Mouse (Mus musculus) MEL-GATA-1-ER (cell line): Measurements from ENCODE around the gene Mef2a.

ENCODE experiments used
- DNase-seq: peaks from one replicate; pipeline ENCODE4 v3.0.0-alpha.2; 2012; ENCODE audit warnings: low read depth; ENCODE audit errors: extremely low read depth

The Mef2a gene

DNA sequence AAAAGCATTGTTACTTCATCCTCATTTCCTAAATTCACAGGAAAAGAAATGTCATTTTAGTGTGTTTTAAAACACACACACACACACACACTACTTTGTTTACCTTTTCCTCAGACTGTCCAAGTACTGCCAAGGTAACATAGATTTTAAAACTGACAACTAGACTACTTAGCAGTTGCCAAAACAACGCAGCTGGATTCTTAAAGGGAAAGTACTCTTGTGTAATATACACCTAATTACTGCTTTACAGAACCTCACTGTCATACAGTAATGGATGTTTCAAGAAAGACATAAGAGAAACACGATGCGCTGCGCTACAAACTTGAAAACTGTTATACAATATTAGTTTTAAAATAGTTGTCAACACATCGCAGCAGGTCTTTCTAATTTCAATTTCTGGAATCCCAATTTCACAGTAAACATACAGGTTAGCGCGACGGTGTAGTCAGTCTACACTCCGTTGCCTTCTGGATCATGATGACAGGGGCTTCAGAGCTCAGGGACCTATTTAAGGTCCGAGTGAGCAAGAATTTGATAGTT lies 1.2 kb downstream of the Mef2a start:
- no peak for DNase-seq

DNA sequence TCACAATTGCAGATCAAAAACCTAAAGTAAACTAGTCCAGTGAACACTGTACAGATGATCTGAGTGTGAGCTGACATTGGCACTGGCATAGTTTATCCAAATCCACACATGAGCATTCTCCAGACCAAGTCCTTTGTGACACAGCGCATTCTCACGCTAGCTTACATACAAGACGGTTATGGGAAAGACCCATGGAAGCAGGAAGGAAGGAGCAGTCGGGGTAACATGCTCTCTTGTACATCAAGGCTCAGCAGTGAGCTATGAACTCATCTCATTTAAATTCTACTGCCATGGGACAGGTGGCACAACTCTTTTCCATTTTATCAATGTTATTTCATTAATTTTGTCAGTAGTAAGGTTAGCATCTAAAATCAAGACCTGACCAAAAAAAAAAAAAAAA lies 3.0 kb downstream of the Mef2a start:
- no peak for DNase-seq

DNA sequence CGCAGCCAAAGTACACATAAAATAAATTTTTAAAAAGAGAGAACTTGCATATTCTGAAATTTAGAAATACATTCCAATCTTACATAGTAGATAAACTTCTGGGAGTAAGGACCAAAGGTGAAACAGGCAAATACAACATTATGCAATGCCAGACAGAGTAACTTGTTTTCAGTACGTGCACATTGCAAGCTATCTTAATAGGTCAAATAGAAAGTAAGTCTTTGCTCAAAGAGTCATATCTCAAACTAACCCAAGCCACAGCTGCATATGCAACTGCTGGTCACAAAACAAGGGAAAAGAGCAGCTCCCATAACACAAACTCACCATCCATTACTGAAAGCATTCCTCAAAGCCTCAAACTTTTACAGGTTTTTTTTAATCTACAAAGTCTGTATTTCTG lies 4.3 kb downstream of the Mef2a start:
- no peak for DNase-seq

DNA sequence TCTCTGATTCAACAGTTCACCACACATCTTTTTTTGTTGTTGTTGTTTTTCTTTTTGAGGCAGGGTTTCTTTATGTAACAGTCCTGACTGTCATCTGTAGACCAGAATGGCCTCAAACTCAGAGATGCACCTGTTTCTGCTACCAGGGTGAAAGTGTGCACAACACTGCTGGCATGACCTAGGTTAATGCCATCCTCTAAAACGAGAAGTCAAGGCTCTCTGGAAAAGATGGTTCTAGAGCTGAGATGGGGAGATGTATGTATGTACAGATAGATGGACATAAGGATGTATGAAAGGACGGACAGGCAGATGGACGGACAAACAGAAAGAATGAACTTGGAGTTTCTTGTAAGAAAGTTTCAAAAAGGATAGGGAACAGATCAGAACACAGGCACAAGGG lies 12.1 kb downstream of the Mef2a start:
- DNase-seq = no peak

DNA sequence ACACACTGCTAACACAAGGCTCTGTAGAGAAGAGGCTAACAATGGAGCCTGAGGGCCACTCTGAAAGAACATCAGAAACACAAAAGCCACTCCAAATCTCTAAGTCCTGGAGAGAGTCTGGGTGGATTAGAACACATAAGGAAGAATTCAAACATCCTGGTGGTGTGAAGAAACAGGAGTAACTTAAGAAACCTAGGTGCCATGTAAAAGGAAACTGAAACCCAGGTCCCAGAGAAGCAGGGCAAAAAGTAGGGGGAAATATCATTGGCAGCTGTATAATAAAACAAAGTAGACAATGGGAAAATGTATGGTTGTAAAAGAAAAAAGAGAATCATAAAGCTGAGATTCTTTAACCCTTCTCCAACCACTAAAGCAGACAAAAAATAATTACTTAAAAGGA lies 12.8 kb downstream of the Mef2a start:
- no peak for DNase-seq

DNA sequence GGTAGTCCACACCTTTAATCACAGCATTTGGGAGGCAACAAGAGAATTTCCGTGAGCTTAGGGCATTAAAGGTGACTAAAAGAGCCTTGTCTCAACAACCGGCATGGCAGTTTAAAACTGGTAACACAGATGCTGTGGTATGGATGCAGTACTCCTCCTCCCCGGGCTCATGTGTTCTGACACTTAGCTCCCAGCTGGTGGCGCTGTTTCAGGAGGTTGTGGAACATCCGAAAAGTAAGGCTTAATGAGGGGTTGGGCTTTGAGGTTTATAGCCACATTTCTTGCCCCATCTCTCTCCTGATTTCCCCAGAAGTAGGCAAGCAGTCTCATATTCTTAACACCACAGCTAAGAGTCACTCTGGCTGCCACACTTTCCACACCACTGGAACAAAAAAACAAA lies 16.8 kb downstream of the Mef2a start:
- DNase-seq = no peak

DNA sequence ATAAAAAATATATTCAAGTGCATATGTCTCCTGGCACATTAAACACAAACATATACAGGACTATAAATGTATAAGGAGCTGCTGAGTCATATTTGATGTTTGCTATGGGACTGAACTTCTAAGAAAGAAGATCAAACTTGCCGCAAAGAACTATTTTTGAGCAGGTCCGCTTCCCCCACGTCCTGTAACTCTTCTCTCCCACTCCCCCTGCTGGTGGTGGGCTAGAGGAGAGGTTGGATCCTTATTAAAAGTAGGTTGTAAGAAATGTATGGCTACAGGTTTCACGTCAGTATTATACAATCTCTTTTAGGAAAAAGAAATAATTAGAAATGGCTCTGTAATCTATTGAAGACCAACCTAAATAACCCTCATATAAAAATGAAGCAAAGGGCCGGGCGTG lies 19.0 kb downstream of the Mef2a start:
- no peak for DNase-seq

DNA sequence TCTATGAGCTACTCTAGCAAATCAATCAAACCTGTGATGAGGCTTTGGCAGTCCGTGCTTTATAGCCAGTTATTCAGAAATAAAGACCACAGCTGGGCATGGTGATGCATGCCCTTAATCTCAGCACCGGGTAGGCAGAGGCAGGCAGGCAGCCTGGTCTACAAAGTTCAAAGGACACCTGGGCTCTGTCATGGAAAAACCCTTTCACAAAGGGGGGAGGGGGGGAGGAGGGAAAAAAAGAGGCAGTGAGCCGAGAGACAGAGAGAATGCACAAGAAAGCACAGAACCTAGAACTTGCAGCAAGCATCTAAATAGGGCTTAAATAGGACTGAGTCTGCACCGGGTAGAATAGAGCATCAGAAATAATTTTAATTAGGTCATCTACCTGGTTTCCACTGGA lies 19.7 kb downstream of the Mef2a start:
- no peak for DNase-seq

DNA sequence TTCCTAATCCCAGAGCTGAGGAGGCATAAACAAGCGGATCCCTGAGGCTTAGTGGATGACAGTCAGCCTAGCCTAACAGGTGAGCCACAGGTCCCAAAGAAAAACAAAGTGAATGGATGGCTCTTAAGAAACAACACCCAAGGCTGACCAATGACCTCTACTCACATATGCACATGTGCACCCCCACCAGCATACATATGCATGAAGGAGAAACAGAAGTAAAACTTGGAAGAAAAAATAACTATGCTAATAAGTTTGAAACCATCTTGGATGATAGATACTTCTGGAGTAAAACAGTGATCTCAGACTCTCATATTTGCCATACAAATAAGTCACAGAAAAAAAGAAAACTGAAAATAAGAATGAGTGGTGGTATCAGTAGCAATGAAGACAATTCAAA lies 28.2 kb downstream of the Mef2a start:
- DNase-seq = no peak

DNA sequence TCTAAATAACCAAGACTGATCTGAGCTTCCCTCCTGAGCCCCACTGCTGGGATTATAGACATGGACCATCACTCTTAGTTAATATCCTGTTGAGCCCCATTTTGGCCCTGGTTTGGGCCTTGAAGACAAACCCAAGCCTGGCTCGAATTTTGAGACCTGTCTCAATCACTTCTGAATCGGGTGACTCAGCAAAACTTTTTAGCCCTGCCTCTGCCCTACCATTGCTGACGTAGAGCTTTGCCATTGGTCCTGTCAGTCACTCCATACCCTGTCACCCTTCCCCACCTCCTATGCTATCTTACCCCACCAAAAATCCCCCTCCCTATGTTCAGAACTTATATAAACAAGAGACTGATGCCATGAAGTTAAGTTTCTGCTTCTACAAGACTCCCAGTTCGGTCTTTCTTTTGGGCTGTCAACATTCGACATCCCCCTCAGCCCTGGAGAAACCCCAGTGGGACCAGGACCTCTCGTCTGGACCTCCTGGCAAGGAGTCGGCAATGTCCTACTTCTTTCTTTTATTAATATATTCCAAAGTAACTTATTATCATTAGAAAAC lies 30.5 kb downstream of the Mef2a start:
- DNase-seq = no peak

DNA sequence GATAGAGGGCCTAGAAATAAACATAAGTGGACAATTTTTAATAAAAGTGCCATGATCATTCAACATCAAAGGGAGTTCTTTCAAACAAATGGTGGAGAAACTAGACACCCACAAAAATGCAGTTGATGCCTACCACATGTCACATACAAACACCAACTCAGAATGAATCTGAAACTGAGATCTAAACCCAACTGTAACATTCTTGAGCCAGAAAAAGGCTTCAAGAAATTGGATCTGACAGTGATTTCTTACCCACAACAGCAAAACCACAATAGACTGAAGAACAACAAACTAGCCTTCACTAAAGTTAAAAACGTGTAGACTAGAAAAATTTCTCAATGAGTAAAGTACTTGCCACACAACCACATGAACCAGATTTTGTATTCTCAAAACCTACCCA lies 52.3 kb downstream of the Mef2a start:
- no peak for DNase-seq

DNA sequence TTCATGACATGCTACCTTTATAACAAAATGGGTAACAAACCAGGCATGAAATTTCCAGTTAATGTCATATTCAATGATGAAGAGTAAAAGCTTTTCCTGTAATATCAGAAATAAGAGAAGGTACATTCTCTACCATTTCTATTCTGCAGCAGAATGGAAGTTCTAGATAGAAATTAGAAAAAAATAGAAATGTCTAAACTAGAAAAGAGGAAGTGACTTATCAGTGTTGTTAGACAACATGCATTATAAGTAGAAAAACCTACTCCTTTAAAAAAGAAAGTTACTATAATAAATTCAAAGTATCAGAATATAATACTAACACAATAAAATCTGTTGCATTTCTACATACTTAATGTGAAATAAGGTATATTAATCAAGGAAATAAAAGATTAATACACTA lies 54.0 kb downstream of the Mef2a start:
- DNase-seq = peak; percentile 36

DNA sequence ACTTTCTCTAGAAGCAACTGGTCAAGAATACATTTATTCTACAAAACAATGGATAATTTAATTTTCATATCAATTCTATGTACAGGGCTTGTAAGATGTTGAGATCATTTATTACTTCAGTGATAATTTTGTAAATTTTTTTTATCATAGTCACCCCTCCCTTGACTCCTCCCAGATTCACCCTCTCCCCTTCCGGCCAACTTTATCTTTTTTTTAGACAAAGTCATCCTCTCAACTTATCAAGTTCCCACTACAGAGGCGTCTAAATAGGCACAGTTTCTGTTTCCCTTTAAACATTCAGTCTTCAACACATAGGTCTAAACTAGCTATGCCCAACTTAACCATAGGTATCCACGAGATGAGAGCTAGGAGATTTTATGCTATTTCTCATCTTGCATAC lies 59.5 kb downstream of the Mef2a start:
- DNase-seq = peak; percentile 31

DNA sequence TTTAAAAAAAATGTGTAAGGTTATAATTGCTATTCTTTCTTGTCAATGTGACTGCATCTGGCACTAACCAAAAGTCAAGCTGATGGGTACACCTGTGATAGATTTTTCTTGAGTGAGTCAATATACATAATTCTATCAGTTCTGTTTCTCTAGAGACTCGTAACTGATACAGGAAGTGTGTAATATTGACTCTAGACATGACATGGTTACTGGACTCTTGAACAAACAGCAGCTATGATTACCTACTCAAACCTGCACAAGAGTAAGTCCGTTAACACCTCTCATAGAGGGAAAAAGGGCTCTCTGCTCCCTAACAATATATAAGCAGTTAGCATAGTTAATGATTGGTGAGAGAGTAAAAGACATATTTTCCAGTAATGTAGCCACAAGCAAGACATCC lies 62.5 kb downstream of the Mef2a start:
- DNase-seq = no peak

DNA sequence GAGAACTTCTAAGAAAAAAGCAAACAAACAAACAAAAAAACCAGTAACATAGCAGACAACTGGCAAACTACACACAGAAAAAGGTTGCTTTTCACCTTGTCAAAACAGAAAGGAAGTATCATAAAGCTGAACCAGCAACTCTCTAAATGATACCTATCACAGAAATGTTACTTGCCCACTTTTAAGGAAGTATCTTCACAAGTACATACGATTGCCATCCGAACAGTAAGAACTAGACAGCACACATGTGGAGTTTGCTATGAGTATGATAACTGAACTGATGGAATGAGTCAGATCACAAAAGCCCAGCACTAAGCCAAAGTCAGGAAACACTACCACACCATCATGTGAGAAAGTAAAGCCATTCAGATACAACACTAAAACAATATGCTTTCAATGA lies 64.6 kb downstream of the Mef2a start:
- DNase-seq = peak; percentile 49

DNA sequence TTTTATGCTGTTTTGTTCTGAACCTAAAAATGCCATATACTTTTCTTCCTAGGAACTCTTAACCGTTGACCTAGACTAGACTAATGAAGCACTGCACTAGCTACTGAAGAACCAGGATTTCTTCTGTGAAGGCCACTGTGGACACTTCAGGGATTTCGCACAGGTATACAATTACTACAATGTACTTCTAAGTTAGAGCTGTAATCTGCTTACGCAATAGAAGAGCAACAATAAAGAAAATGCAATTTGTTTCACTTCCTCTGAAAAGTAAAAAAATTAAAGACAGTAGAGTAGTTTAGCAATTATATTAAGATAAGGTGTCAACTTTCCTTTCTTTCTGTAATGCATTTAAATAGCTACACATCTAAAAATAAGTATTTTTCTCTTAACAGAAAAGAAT lies 65.6 kb downstream of the Mef2a start:
- no peak for DNase-seq

DNA sequence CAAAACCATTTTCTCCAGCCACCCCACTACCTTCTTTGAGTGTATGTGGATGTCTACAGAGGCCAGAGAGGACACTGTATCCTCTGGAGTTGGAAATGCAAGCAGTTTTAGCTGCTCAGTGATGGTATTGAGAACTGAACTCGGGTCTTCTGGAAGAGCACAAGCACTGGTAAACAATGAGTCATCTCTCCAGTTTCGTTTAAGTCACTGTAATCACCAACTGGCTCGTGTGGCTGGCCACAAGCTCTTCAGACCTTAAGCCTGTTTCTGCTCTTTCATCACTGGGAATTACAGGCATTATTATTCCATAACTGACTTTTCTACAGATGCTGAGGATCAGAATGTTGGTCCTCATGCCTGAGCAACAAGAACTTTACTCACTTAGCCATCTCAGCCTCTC lies 67.7 kb downstream of the Mef2a start:
- DNase-seq = no peak

DNA sequence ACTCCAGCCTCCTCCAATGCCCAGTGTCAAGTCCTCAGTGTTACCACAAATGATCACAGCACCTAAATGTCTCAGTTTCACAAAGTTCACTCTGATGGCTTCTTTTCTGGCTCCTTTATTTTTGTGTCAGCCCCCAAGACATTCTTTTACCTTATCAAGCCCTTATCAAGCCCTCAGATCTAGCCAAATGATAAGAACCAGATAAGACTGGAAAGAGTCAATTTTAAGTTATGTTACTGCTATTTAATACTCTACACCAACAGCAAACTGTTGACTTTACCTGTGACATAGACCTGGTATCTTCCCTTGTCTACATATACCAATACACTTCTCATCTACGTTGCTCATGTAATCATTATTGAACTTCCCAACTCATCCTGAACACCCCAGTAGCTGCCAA lies 76.2 kb downstream of the Mef2a start:
- no peak for DNase-seq

DNA sequence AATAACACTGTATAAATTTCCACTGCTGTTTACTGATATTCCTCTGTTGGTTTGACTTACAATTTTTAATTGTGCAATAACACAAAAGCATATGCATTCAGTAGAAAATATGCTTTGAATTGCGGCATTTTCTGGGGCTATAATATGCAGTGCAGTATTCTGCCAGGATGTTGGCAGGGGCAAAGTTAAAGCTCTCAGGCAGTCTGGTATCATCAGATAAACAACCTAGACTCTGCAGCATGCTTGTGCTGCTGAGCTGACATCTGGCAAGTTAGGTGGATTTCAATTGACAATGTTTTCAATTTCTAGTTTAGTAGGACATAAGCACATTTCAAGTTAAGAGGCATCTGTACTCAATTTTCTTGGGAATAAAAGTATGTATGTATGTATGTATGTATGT lies 81.3 kb downstream of the Mef2a start:
- no peak for DNase-seq

DNA sequence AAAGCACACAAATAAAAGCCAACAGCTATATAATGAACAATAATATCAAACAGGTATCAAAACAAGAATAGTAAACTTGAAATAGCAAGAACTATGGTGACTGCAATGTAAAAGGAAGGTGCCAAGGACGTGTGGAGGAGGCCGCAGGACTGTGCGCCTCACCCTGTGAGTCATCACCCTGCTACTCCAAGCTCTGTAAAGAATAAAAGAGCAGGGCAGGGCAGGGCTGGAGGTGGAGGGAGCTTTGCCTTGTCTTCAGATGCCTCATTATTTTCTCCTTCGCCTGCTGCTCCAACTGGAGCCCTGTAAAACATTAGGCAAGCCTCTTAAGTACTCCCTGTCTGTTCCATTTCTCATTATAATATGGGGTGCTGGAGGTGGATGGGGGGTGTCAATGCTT lies 85.2 kb downstream of the Mef2a start:
- no peak for DNase-seq

DNA sequence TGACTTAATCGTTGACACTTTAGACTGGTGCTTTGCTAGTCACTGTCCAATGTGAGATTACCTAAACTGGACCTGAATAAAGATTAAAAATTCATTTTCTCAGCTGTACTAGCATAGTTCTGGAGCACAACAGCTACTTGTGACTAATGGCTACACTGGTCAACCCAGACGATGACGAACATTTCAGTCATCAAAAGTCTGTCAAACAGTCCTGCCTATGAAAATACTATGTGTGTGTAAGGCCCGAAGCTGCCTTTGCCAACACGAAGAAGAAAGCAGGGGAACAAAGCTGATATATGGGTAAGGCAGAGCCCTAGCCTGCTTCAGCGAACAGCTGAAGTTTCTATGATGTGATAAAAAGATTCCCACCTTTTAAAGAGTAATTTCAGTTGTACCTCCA lies 89.1 kb downstream of the Mef2a start:
- DNase-seq = no peak

DNA sequence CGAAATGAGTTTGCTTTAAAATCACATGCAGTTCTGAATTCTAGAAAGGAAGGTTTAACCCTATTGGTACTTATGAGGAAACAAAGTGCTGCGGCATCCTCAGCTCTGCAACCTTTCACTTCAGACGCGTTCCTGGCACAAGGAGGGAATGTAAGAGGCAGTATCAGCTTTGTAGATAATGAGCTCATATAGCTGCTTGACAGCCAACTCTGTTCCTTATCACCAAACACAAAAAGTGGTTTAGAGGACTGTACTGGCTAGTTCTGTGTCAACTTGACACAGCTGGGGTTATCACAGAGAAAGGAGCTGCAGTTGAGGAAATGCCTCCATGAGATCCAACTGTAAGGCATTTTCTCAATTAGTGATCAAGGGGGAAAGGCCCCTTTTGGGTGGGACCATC lies 102.2 kb downstream of the Mef2a start:
- peak; percentile 59 for DNase-seq

DNA sequence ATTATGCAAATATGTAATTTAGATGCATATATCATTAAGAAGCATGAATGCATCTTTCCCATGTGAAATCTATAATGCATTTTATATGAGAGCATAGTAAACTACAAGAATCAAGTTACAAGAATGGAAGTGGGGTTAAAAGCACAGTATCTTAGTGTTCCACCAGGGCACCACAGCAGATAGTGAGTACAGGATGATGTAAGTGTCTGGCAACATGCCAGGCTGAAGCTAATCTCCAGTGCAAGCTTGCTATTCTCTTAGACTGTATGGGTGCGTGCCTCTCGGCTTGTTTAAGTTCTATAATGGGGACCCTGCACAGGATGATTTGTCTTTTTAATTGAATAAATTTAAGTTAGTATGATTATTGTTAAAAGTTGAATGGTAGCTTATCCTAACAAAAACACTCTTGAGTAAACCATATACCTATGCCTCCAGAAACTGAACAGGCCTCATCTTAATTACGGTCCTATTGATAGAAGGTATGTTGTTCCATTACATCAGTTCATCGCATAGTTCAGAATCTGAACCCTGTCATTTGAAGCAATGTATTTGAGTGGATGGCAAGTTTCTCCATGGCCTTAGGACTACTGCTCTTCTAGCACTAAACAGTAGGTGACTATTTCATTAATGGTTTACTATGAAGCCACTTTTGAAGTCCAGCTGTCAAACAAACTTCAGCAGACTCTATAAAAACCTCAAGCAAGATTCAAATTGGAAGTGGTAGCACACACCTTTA lies 112.7 kb downstream of the Mef2a start:
- peak; percentile 91 for DNase-seq
